Mouse (Mus musculus) testis, adult 2 months (tissue): ENCODE data around the gene Krtap28-10. TPM values are rescaled to one million over a fixed set of nuclear protein-coding genes. Genes with fewer than 3 reads are reported as not detected.
A peak's percentile ranks its signal among the peaks of the same experiment; 100 is the strongest.

Experiments used
- H3K27ac ChIP-seq: fragments of 200-500 bp; 2 replicates; pipeline ENCODE4 v1.5.1; 2012; ENCODE audit warnings: low read depth, low read length; ENCODE audit not compliant: control insufficient read depth, insufficient read depth
- H3K27me3 ChIP-seq: fragments of 200-500 bp; 2 replicates; pipeline ENCODE4 v1.6.1; 2012; ENCODE audit warnings: mild to moderate bottlenecking, low read length, moderate library complexity; ENCODE audit not compliant: control insufficient read depth, insufficient read depth
- H3K36me3 ChIP-seq: fragments of 200-500 bp; 2 replicates; pipeline ENCODE4 v1.6.1; 2012; ENCODE audit warnings: mild to moderate bottlenecking, low read length; ENCODE audit not compliant: control insufficient read depth, insufficient read depth
- H3K4me1 ChIP-seq: fragments of 200-500 bp; 2 replicates; pipeline ENCODE4 v1.6.1; 2012; ENCODE audit warnings: low read length; ENCODE audit not compliant: control insufficient read depth, insufficient read depth
- H3K4me3 ChIP-seq: fragments of 200-500 bp; 2 replicates; pipeline ENCODE4 v1.5.1; 2012; ENCODE audit warnings: low read depth, mild to moderate bottlenecking, low read length, moderate library complexity, mixed read lengths; ENCODE audit not compliant: control insufficient read depth
- CTCF ChIP-seq: fragments of 200-500 bp; IDR thresholded peaks from 2 replicates; pipeline ENCODE4 v1.5.1; 2012; ENCODE audit warnings: low read depth, mild to moderate bottlenecking, inconsistent platforms, low read length, moderate library complexity; ENCODE audit not compliant: control insufficient read depth, insufficient read depth, insufficient replicate concordance
- POLR2A ChIP-seq: fragments of 200-500 bp; IDR thresholded peaks from 2 replicates; pipeline ENCODE4 v1.6.1; 2012; ENCODE audit warnings: low read depth, mild to moderate bottlenecking, inconsistent platforms, low read length, moderate library complexity; ENCODE audit not compliant: control insufficient read depth
- polyA plus RNA-seq: library from polyadenylated mRNA; depleted of rRNA; stranded (reverse); fragments of >200 nt; gene quantifications from 2 replicates; pipeline ENCODE4 v1.2.3, GENCODE M21; 2012; rRNA removed

Krtap28-10 gene
- not detected in 2 replicates for polyA plus RNA-seq

- H3K36me3 ChIP-seq, result no peaks in the 10 kb centered on the region
- no peak for TF ChIP-seq POLR2A
- no peak for TF ChIP-seq CTCF
- H3K27me3 ChIP-seq, result no peaks in the 10 kb centered on the region
- H3K4me1 ChIP-seq, result no peaks in the 10 kb centered on the region
- no peak within 1 kb of the TSS for H3K4me3 ChIP-seq
- H3K27ac ChIP-seq, result no peak within 1 kb of the TSS
Measured at GRCm38 (mm10) chr1:83042380-83042779, at the start of gene Krtap28-10. Gene Krtap28-10 (minus strand): TSS chr1:83042480.

GRCm38 (mm10) chr1:83091268-83091667 lies 49.0 kb upstream of the Krtap28-10 start:
- TF ChIP-seq POLR2A (no peak), CTCF (no peak)
- Histone ChIP-seq H3K27ac (no peak overlapping the region), H3K4me3 (no peak overlapping the region), H3K4me1 (no peaks in the 10 kb centered on the region), H3K27me3 (no peaks in the 10 kb centered on the region), H3K36me3 (no peaks in the 10 kb centered on the region)

GRCm38 (mm10) chr1:83084790-83085189 lies 42.5 kb upstream of the Krtap28-10 start:
- TF ChIP-seq POLR2A (no peak), CTCF (no peak)
- H3K4me1 ChIP-seq, result no peaks in the 10 kb centered on the region
- no peak overlapping the region for H3K4me3 ChIP-seq
- H3K27ac ChIP-seq, result no peak overlapping the region
- no peaks in the 10 kb centered on the region for H3K36me3 ChIP-seq
- no peaks in the 10 kb centered on the region for H3K27me3 ChIP-seq

- TF ChIP-seq POLR2A (no peak), CTCF (no peak)
- no peak overlapping the region for H3K27ac ChIP-seq
- H3K27me3 ChIP-seq, result no peaks in the 10 kb centered on the region
Measured at GRCm38 (mm10) chr1:83077016-83077415, 34.7 kb upstream of the Krtap28-10 start.

DNA sequence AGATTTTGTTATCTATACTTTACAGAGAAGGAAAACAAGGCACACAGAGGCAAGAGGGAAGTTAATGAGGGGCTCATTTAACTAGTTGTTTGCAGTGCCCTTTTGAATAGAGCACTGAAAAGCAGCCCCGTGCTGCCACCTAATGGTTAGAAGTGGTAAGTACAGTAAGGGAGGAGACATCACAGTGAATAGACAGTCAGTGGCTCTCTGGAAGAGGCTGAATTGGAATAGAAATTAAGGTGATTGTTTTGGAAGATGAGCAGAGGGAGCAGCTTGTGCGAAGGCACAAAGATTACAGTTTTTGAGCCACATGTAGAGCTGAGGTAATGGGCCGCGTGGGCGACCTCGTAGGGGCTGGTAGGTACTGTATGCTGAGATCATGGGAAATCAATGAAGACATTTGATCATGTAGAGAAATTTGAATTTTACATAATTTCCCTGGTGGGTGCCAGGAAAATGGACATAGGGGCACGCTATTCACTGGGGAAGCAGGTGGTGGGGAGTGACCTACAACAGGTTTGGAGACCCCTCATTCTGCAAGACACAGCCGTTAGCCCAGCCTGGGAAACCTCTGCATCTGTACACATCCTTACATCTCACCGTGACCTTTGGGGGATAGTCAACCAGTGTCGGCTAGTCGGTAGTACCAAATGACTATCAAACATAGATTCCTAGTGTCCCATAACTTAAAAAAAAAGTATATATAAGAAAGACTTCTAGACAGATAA lies 34.1 kb upstream of the Krtap28-10 start:
- Histone ChIP-seq H3K4me3 (no peak overlapping the region), H3K4me1 (no peaks in the 10 kb centered on the region), H3K27ac (no peak overlapping the region), H3K27me3 (no peaks in the 10 kb centered on the region), H3K36me3 (no peaks in the 10 kb centered on the region)
- TF ChIP-seq CTCF (peak; percentile 32; the same call in 1 of the 2 replicates), POLR2A (no peak)

More at GRCm38 (mm10) chr1:83077016-83077415, 34.7 kb upstream of the Krtap28-10 start:
- Histone ChIP-seq H3K36me3 (no peaks in the 10 kb centered on the region), H3K4me1 (no peaks in the 10 kb centered on the region), H3K4me3 (no peak overlapping the region)

DNA sequence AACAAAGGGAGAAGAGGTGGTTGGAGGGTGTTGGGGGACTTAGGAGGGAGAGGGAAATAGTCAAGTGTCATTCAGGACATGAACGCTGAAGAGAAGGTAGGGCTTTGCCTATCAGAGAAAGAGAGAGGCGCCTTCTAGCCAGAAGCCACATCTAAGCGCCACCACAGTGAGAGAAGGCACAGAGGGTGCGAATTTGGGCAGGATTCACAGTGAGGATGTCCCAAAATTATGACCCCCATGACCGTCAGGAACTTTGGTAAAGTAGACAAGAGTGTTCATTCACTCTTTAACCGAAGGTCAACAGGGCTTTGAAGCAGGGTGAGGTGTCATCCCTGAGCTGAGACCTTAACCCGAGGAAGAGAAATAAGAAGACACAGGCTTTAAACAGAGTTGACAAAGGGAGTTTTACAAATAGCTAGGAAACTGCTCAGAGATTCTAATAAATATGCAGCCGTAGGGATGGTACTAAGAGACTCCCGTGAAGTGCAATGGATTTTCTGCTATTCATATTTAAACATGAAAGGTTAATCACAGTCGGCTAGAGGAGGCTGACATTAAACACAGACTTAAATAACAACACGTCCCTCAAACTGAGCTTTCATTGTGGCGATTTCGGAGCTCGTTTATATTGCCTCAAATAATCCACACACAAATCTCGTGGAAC lies 33.4 kb upstream of the Krtap28-10 start:
- H3K4me3 ChIP-seq, result no peak overlapping the region

GRCm38 (mm10) chr1:83067205-83067604 lies 24.9 kb upstream of the Krtap28-10 start:
- Histone ChIP-seq H3K36me3 (no peaks in the 10 kb centered on the region), H3K4me3 (no peak overlapping the region), H3K27me3 (no peaks in the 10 kb centered on the region), H3K4me1 (no peaks in the 10 kb centered on the region; the same call in 1 of the 2 replicates), H3K27ac (no peak overlapping the region)
- TF ChIP-seq CTCF (no peak), POLR2A (no peak)

More for the DNA sequence above, 33.4 kb upstream of the Krtap28-10 start:
- no peaks in the 10 kb centered on the region for H3K4me1 ChIP-seq
- no peaks in the 10 kb centered on the region for H3K27me3 ChIP-seq
- no peak overlapping the region for H3K27ac ChIP-seq
- no peaks in the 10 kb centered on the region for H3K36me3 ChIP-seq
- TF ChIP-seq CTCF (no peak), POLR2A (no peak)
